In genomic region chr5:115491076-115491475, GRCm38 (mm10) we compare ENCODE assay signal across 9 mouse cellular contexts. TPM values are rescaled to one million over a fixed set of nuclear protein-coding genes. Genes with fewer than 3 reads are reported as not detected.
DNase-seq lines count a peak whose midpoint lies in the region; ATAC-seq and TF ChIP-seq lines count a peak whose summit lies in the region.
"Had no signal": no experiment of that assay in that cellular context is flagged by ENCODE, and none has a peak within 500 bp of the region (broad histone marks: within the 10 kb centered on the region; RNA-seq: fewer than 3 reads in every experiment).

No protein-coding gene starts in this region.

- no peak for ATAC-seq in heart, embryonic 13.5 days (ENCODE audit: extremely low read depth, insufficient number of reproducible peaks, low FRiP score, low TSS enrichment)
- ATAC-seq in neural tube, embryonic 12.5 days (ENCODE audit: low FRiP score, low read depth), result no peak
- ATAC-seq in limb, embryonic 14.5 days (ENCODE audit: low FRiP score, low read depth), result no peak
- ATAC-seq in stomach, postnatal 0 days (ENCODE audit: low FRiP score, low TSS enrichment), result no peak

- H3K36me3 ChIP-seq in heart, embryonic 13.5 days, result no peaks in the 10 kb centered on the region
- no peaks in the 10 kb centered on the region for H3K36me3 ChIP-seq in neural tube, embryonic 12.5 days
- no peaks in the 10 kb centered on the region for H3K36me3 ChIP-seq in limb, embryonic 14.5 days (ENCODE audit: control insufficient read depth, insufficient read depth, low read length)
- no peaks in the 10 kb centered on the region for H3K36me3 ChIP-seq in stomach, postnatal 0 days (ENCODE audit: control insufficient read depth, insufficient read depth, low read length)

- 31% methylated on average over 5 of the region's 5 CpGs for WGBS in heart, embryonic 13.5 days
- 34% methylated on average over 5 of the region's 5 CpGs for WGBS in neural tube, embryonic 12.5 days
- WGBS in limb, embryonic 14.5 days, result 34% methylated on average over 5 of the region's 5 CpGs
- 29% methylated on average over 5 of the region's 5 CpGs for WGBS in stomach, postnatal 0 days

- H3K9me3 ChIP-seq in heart, embryonic 13.5 days, result no peaks in the 10 kb centered on the region
- no peaks in the 10 kb centered on the region for H3K9me3 ChIP-seq in neural tube, embryonic 12.5 days
- H3K9me3 ChIP-seq in limb, embryonic 14.5 days (ENCODE audit: control insufficient read depth, low read length), result no peaks in the 10 kb centered on the region
- no peaks in the 10 kb centered on the region for H3K9me3 ChIP-seq in stomach, postnatal 0 days (ENCODE audit: control insufficient read depth, low read length)

- peaks cover 41% of the 10 kb centered on the region for H3K4me1 ChIP-seq in heart, embryonic 13.5 days
- H3K4me1 ChIP-seq in neural tube, embryonic 12.5 days, result peaks cover 16% of the 10 kb centered on the region
- peaks cover 22% of the 10 kb centered on the region for H3K4me1 ChIP-seq in limb, embryonic 14.5 days (ENCODE audit: control insufficient read depth, insufficient read depth, low read length)
- no peaks in the 10 kb centered on the region for H3K4me1 ChIP-seq in stomach, postnatal 0 days (replicated peaks; ENCODE audit: control insufficient read depth, insufficient read depth)

- TF ChIP-seq CTCF in stomach, postnatal 0 days (IDR thresholded peaks at IDR 0.05; ENCODE audit: low read depth), result peak; percentile 15; the same call in 1 of the 2 replicates

- no peak for TF ChIP-seq EP300 in stomach, postnatal 0 days (optimal IDR thresholded peaks at IDR 0.05)

- H3K9ac ChIP-seq in heart, embryonic 13.5 days, result peak overlapping the region; percentile 76; the same call in 1 of the 2 replicates
- H3K9ac ChIP-seq in neural tube, embryonic 12.5 days, result no peak overlapping the region
- H3K9ac ChIP-seq in limb, embryonic 14.5 days (ENCODE audit: low read depth, low read length, severe bottlenecking), result no peak overlapping the region
- no peak overlapping the region for H3K9ac ChIP-seq in stomach, postnatal 0 days (ENCODE audit: low read length)

- H3K27ac ChIP-seq in heart, embryonic 13.5 days (replicated peaks), result peak overlapping the region; percentile 100; the same call in 1 of the 2 replicates
- H3K27ac ChIP-seq in neural tube, embryonic 12.5 days, result no peak overlapping the region
- 0 out of 2 replicates have a peak overlapping the region, but pooled peaks have one; percentile 100 for H3K27ac ChIP-seq in limb, embryonic 14.5 days (replicated peaks; ENCODE audit: low read depth, low read length)
- H3K27ac ChIP-seq in stomach, postnatal 0 days (replicated peaks), result no peak overlapping the region

- no peaks in the 10 kb centered on the region for H3K27me3 ChIP-seq in heart, embryonic 13.5 days (replicated peaks)
- no peaks in the 10 kb centered on the region for H3K27me3 ChIP-seq in neural tube, embryonic 12.5 days (replicated peaks)
- H3K27me3 ChIP-seq in limb, embryonic 14.5 days (ENCODE audit: control insufficient read depth, insufficient read depth, low read length), result no peaks in the 10 kb centered on the region
- H3K27me3 ChIP-seq in stomach, postnatal 0 days (ENCODE audit: control insufficient read depth, insufficient read depth, low read length), result no peaks in the 10 kb centered on the region

- no peak for TF ChIP-seq POLR2A in limb, embryonic 14.5 days (IDR thresholded peaks at IDR 0.05; ENCODE audit: borderline replicate concordance, extremely low read depth, insufficient read depth, insufficient read length)

- no peak overlapping the region for H3K4me3 ChIP-seq in heart, embryonic 13.5 days
- no peak overlapping the region for H3K4me3 ChIP-seq in neural tube, embryonic 12.5 days
- no peak overlapping the region for H3K4me3 ChIP-seq in limb, embryonic 14.5 days (replicated peaks; ENCODE audit: low read length)
- H3K4me3 ChIP-seq in stomach, postnatal 0 days (ENCODE audit: low read depth, low read length), result no peak overlapping the region

- no peak for DNase-seq in heart, adult 18-20 months
- no peak for DNase-seq in neural tube, embryonic 10.5 days (ENCODE audit: extremely low spot score, low spot score)
- DNase-seq in limb, embryonic 14.5 days (ENCODE audit: low spot score), result no peak
- no peak for DNase-seq in stomach, postnatal 0 days (ENCODE audit: low spot score)
- DNase-seq in testis, postnatal 14 days (ENCODE audit: low spot score), result no peak
- no peak for DNase-seq in spleen, postnatal 36 days (ENCODE audit: low spot score in 2 of 2)

- H3K4me2 ChIP-seq in heart, embryonic 13.5 days, result peak overlapping the region; percentile 75
- H3K4me2 ChIP-seq in neural tube, embryonic 12.5 days (replicated peaks), result peak overlapping the region; percentile 67
- peak overlapping the region; percentile 68; the same call in 1 of the 2 replicates for H3K4me2 ChIP-seq in limb, embryonic 14.5 days (replicated peaks; ENCODE audit: low read depth, low read length, severe bottlenecking)
- 0 out of 2 replicates have a peak overlapping the region, but pooled peaks have one; percentile 57 for H3K4me2 ChIP-seq in stomach, postnatal 0 days (replicated peaks; ENCODE audit: low read depth)

RNA-seq across cellular contexts. Expression of gene Sirt4, which starts 6.6 kb away (rescaled TPM):
- 18.9 and 19.8 TPM in 2 replicates for polyA plus RNA-seq in heart, embryonic 13.5 days (2015; fragmentation: Nextera tagmentation; extraction: Ambion mirVana)
- total RNA-seq in heart, adult 18-20 months (2021), result 10 to 100 TPM; 13.6 to 19.5 TPM
- 23.8 and 24.9 TPM in 2 replicates for polyA plus RNA-seq in neural tube, embryonic 12.5 days (2016; fragmentation: Nextera tagmentation; extraction: Ambion mirVana)
- 69.2 and 82.4 TPM in 2 replicates for polyA plus RNA-seq in limb, embryonic 14.5 days (2012; rRNA removed)
- 20.4 and 24.1 TPM in 2 replicates for polyA plus RNA-seq in limb, embryonic 14.5 days (2014; fragmentation: Nextera tagmentation; extraction: Ambion mirVana)
- polyA plus RNA-seq in stomach, postnatal 0 days (2015; fragmentation: Nextera tagmentation; extraction: Ambion mirVana), result 10.1 and 11.5 TPM in 2 replicates

RNA-seq across cellular contexts. Expression of gene Pxn, which starts 15.4 kb away (rescaled TPM):
- polyA plus RNA-seq in heart, embryonic 13.5 days (2015; fragmentation: Nextera tagmentation; extraction: Ambion mirVana), result 29.7 and 31.7 TPM in 2 replicates
- 10 to 100 TPM; 34.0 to 35.1 TPM for total RNA-seq in heart, adult 18-20 months (2021)
- 29.4 and 33.5 TPM in 2 replicates for polyA plus RNA-seq in neural tube, embryonic 12.5 days (2016; fragmentation: Nextera tagmentation; extraction: Ambion mirVana)
- polyA plus RNA-seq in limb, embryonic 14.5 days (2012; rRNA removed), result 119 and 145 TPM in 2 replicates
- 25.0 and 26.3 TPM in 2 replicates for polyA plus RNA-seq in limb, embryonic 14.5 days (2014; fragmentation: Nextera tagmentation; extraction: Ambion mirVana)
- 21.1 and 25.8 TPM in 2 replicates for polyA plus RNA-seq in stomach, postnatal 0 days (2015; fragmentation: Nextera tagmentation; extraction: Ambion mirVana)

RNA-seq across cellular contexts. Expression of gene Pla2g1b, which starts 25.0 kb away (rescaled TPM):
- polyA plus RNA-seq in heart, embryonic 13.5 days (2015; fragmentation: Nextera tagmentation; extraction: Ambion mirVana), result 0.88 and 1.1 TPM in 2 replicates
- not detected for total RNA-seq in heart, adult 18-20 months (2021)
- not detected in 2 replicates for polyA plus RNA-seq in neural tube, embryonic 12.5 days (2016; fragmentation: Nextera tagmentation; extraction: Ambion mirVana)
- polyA plus RNA-seq in limb, embryonic 14.5 days (2012; rRNA removed), result not detected in 2 replicates
- polyA plus RNA-seq in limb, embryonic 14.5 days (2014; fragmentation: Nextera tagmentation; extraction: Ambion mirVana), result not detected in 2 replicates
- polyA plus RNA-seq in stomach, postnatal 0 days (2015; fragmentation: Nextera tagmentation; extraction: Ambion mirVana), result 464 and 489 TPM in 2 replicates
- total RNA-seq: monocyte, adult 5-6 weeks had no signal

Comparison
In these comparisons a context has a peak if more than half of its experiments do, and no peak if none do; other contexts are left out.
1. H3K27ac ChIP-seq: peak in heart, embryonic 13.5 days (single experiment) and limb, embryonic 14.5 days (single experiment); none in neural tube, embryonic 12.5 days (single experiment) and stomach, postnatal 0 days (single experiment).
2. RNA of gene Pla2g1b, which starts 25.0 kb away (polyA plus RNA-seq): 464 to 489 TPM in stomach, postnatal 0 days; 0.88 to 1.1 TPM in heart, embryonic 13.5 days, not detected in neural tube, embryonic 12.5 days and not detected in limb, embryonic 14.5 days; every median in the first group is over 100 times any median in the second.
3. Peak in every context shown above with its lines, with median percentiles within 50 percentile points of each other: H3K4me2 ChIP-seq.